Mouse (Mus musculus): ENCODE measurements at regions not wholly inside any gene's neighbourhood (a gene's known extent, or its start where the extent isn't known, plus 50 kb on each side); places are given as distances from the start of the nearest gene placed in this dataset.

DNA sequence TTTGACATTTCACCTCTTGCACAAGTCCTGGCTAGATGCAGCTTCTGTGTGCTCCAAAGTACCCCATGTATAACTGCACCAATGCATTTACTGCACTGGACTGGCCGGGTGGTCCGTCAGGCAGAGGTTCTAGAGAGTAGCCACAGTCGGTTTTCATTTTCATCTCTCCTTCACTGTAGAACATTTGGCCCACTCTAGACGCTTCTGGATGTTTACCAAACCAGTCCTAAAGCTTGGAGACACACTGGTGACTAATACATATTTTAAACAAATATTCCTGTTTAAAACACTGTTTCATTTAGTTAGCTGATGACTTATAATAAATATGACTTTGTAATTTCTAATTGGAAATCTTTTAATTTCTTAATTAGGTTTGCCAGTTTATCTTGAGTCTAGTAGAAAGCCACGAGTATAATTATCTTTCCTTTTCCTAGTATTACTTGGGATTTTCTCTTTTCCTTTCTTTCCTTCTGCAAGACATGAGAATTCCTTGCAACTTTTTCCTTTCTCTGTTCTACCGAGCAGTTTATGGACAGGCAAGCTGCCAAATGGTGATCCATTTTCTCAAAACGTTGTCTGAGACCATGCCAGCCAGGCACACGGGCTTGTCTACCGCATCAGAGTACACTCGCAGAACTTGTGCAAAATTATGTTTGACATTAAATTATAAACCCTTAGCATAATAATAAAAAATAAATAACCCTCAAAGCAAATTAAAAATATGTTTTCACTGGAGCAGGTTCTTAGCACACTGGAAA, 250.4 kb upstream of the Zeb2 start:
- no peak for DNase-seq (ENCODE audit: low read depth, low spot score)
- H3K27me3 ChIP-seq (ENCODE audit: control insufficient read depth in 1 of 2, insufficient read depth in 2 of 2, low read length in 2 of 2) = no peaks in the 10 kb centered on the region
- no peak for TF ChIP-seq NRF1 (IDR thresholded peaks at IDR 0.05; ENCODE audit: insufficient read depth, low read depth, low read length, poor library complexity, severe bottlenecking)
- TF ChIP-seq HCFC1 (IDR thresholded peaks at IDR 0.05; ENCODE audit: low read depth, low read length) = no peak
- no peak for TF ChIP-seq MYC (IDR thresholded peaks at IDR 0.05; ENCODE audit: low read depth, low read length)
- no peak for TF ChIP-seq RCOR1 (IDR thresholded peaks at IDR 0.05; ENCODE audit: low read depth, low read length)
- no peak for TF ChIP-seq ZC3H11A (IDR thresholded peaks at IDR 0.05; ENCODE audit: low read depth, low read length)
- TF ChIP-seq CTCF (IDR thresholded peaks at IDR 0.05 in 2 of 3, conservative IDR thresholded peaks at IDR 0.05 in 1 of 3; ENCODE audit: control insufficient read depth in 1 of 3, insufficient read depth in 1 of 3, low read depth in 2 of 3, low read length in 3 of 3, poor library complexity in 1 of 3, severe bottlenecking in 1 of 3) = no peak
- no peak for TF ChIP-seq CHD1 (IDR thresholded peaks at IDR 0.05; ENCODE audit: low read depth, low read length)
- H3K79me2 ChIP-seq (ENCODE audit: control insufficient read depth, insufficient read depth, low read length, poor library complexity) = no peaks in the 10 kb centered on the region
- H3K27ac ChIP-seq (ENCODE audit: control insufficient read depth, low read depth, low read length) = no peak overlapping the region
- no peaks in the 10 kb centered on the region for H3K9me3 ChIP-seq (replicated peaks; ENCODE audit: insufficient read depth, low read length)
- H3K4me3 ChIP-seq (ENCODE audit: control insufficient read depth in 1 of 2, insufficient read depth in 1 of 2, low read depth in 2 of 2, low read length in 2 of 2) = no peak overlapping the region
- 0 out of 4 replicates have a peak, but pooled peaks cover 0 to 1% of the 10 kb centered on the region in 2 experiments for H3K4me1 ChIP-seq (ENCODE audit: control insufficient read depth in 1 of 2, insufficient read depth in 2 of 2, low read length in 2 of 2)
- H3K36me3 ChIP-seq (ENCODE audit: control insufficient read depth in 1 of 2, insufficient read depth in 2 of 2, low read length in 2 of 2) = peaks cover 0 to 4% of the 10 kb centered on the region in 2 experiments; a peak in 2 of 4 replicates
- H3K9ac ChIP-seq (ENCODE audit: control insufficient read depth, low read depth, low read length, poor library complexity, severe bottlenecking) = no peak overlapping the region

DNA sequence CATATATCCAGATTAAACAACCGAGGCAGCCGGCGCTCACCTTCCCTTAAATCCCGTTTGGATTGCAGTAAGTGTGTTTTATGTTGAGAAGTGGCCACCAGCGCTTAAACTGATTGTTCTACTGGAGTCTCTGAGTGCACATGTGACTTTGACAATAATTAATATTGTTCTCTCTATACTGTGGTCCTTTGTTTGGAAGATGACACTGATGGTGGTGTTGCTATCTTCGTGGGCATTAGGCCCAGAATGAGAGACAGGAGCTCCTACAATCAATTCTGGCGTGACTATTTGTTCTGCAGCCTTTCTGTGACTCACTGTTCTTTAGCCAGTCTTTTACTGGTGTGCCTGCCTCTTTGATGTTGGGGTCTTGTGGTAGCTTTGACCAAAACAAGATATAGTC, 240.1 kb upstream of the Zeb2 start:
- no peak for TF ChIP-seq RAD21 (IDR thresholded peaks at IDR 0.05; ENCODE audit: low read depth, low read length)
- no peak for TF ChIP-seq KAT2A (conservative IDR thresholded peaks at IDR 0.05; ENCODE audit: low read depth, low read length)
- TF ChIP-seq MYB (IDR thresholded peaks at IDR 0.05; ENCODE audit: low read depth, low read length) = no peak
- no peak for TF ChIP-seq TAL1 (IDR thresholded peaks at IDR 0.05; ENCODE audit: low read length)
- no peak for TF ChIP-seq USF1 (IDR thresholded peaks at IDR 0.05; ENCODE audit: low read depth, low read length)
- no peak for TF ChIP-seq POLR2A (IDR thresholded peaks at IDR 0.05; ENCODE audit: control insufficient read depth in 1 of 2, insufficient read depth in 1 of 2, low read depth in 1 of 2, low read length in 2 of 2, poor library complexity in 1 of 2)
- TF ChIP-seq ETS1 (IDR thresholded peaks at IDR 0.05; ENCODE audit: low read depth, low read length) = no peak
- TF ChIP-seq BHLHE40 (IDR thresholded peaks at IDR 0.05; ENCODE audit: borderline replicate concordance, low read depth, low read length) = no peak
- no peak for TF ChIP-seq NELFE (IDR thresholded peaks at IDR 0.05; ENCODE audit: low read depth, low read length)
- no peak for TF ChIP-seq ELF1 (IDR thresholded peaks at IDR 0.05; ENCODE audit: low read depth, low read length)
- TF ChIP-seq MAZ (IDR thresholded peaks at IDR 0.05; ENCODE audit: low read depth, low read length) = no peak
- TF ChIP-seq E2F4 (IDR thresholded peaks at IDR 0.05; ENCODE audit: borderline replicate concordance, low read depth, low read length) = no peak
- no peaks in the 10 kb centered on the region for H3K79me2 ChIP-seq (ENCODE audit: control insufficient read depth, insufficient read depth, low read length, poor library complexity)
- H3K36me3 ChIP-seq (ENCODE audit: control insufficient read depth in 1 of 2, insufficient read depth in 2 of 2, low read length in 2 of 2) = no peaks in the 10 kb centered on the region
- no peaks in the 10 kb centered on the region for H3K4me1 ChIP-seq (ENCODE audit: control insufficient read depth in 1 of 2, insufficient read depth in 2 of 2, low read length in 2 of 2)
- no peak overlapping the region for H3K4me3 ChIP-seq (ENCODE audit: control insufficient read depth in 1 of 2, insufficient read depth in 1 of 2, low read depth in 2 of 2, low read length in 2 of 2)
- no peak overlapping the region for H3K9ac ChIP-seq (ENCODE audit: control insufficient read depth, low read depth, low read length, poor library complexity, severe bottlenecking)
- DNase-seq (ENCODE audit: low read depth, low spot score) = no peak
- no peak overlapping the region for H3K27ac ChIP-seq (ENCODE audit: control insufficient read depth, low read depth, low read length)
- H3K9me3 ChIP-seq (replicated peaks; ENCODE audit: insufficient read depth, low read length) = no peaks in the 10 kb centered on the region
- H3K27me3 ChIP-seq (ENCODE audit: control insufficient read depth in 1 of 2, insufficient read depth in 2 of 2, low read length in 2 of 2) = no peaks in the 10 kb centered on the region
